Mouse (Mus musculus) liver, postnatal 0 days (tissue): ENCODE data around the gene Olfr616. TPM values are rescaled to one million over a fixed set of nuclear protein-coding genes. Genes with fewer than 3 reads are reported as not detected.
"Not testable (repeated sequence)": the region's sequence is repeated elsewhere in the genome, so short reads cannot be mapped to it uniquely, and the experiment has no call there.

Experiments
- ATAC-seq: fragments of 200-750 bp; cut with Nextera tagmentation; 2 replicates; pipeline ENCODE4 v1.8.0; 2017; ENCODE audit warnings: mild to moderate bottlenecking, moderate library complexity
- DNase-seq: peaks from one replicate; pipeline ENCODE4 v3.0.0-alpha.2; 2016
- H3K27ac ChIP-seq: fragments of 300-500 bp; sonication (generic); 2 replicates; pipeline ENCODE4 v1.5.1; 2014; ENCODE audit warnings: antibody characterized with exemption, moderate library complexity, mild to moderate bottlenecking, low read depth
- H3K27me3 ChIP-seq: fragments of 300-500 bp; sonication (generic); 2 replicates; pipeline ENCODE4 v1.6.1; 2014; ENCODE audit warnings: low read length, control low read depth, mixed read lengths; ENCODE audit not compliant: insufficient read depth
- H3K36me3 ChIP-seq: fragments of 300-500 bp; sonication (generic); replicated peaks from 2 replicates; pipeline ENCODE4 v1.6.1; 2014; ENCODE audit warnings: mild to moderate bottlenecking, control low read depth, low read length, moderate library complexity, mixed read lengths; ENCODE audit not compliant: insufficient read depth
- H3K4me1 ChIP-seq: fragments of 300-500 bp; sonication (generic); 2 replicates; pipeline ENCODE4 v1.6.1; 2014; ENCODE audit warnings: antibody characterized with exemption, mild to moderate bottlenecking, control low read depth; ENCODE audit not compliant: insufficient read depth
- H3K4me2 ChIP-seq: fragments of 300-500 bp; sonication (generic); 2 replicates; pipeline ENCODE4 v1.6.1; 2014; ENCODE audit warnings: low read depth, mild to moderate bottlenecking, low read length, moderate library complexity, mixed read lengths
- H3K4me3 ChIP-seq: fragments of 300-500 bp; sonication (generic); 2 replicates; pipeline ENCODE4 v1.5.1; 2014; ENCODE audit warnings: low read depth, low read length
- H3K9ac ChIP-seq: fragments of 300-500 bp; sonication (generic); replicated peaks from 2 replicates; pipeline ENCODE4 v1.6.1; 2014; ENCODE audit warnings: mild to moderate bottlenecking, moderate library complexity
- H3K9me3 ChIP-seq: fragments of 300-500 bp; sonication (generic); 2 replicates; pipeline ENCODE4 v1.6.1; 2016; ENCODE audit warnings: mild to moderate bottlenecking, control low read depth, low read length, mixed read lengths
- CTCF ChIP-seq: sonication (generic); IDR thresholded peaks from 2 replicates; pipeline ENCODE4 v1.5.1; 2016; ENCODE audit warnings: antibody characterized with exemption, low read depth
- EP300 ChIP-seq: IDR thresholded peaks from 2 replicates; pipeline ENCODE4 v1.6.1; 2016; ENCODE audit warnings: antibody characterized with exemption, low read depth, mild to moderate bottlenecking
- WGBS: fragments of 180-500 bp; shearing (Covaris S2); extraction: QIAGEN DNeasy Blood & Tissue Kit; methylation state at CpG from one replicate; pipeline ENCODE4 v1.1.7; 2014; ENCODE audit not compliant: insufficient replicate concordance; 5-methylcytosine and 5-hydroxymethylcytosine counted together
- microRNA-seq: library from miRNA; unstranded; fragments of <30 nt; microRNA quantifications from one replicate; pipeline ENCODE4, GENCODE M21; 2016
- polyA plus RNA-seq: library from polyadenylated mRNA; unstranded; fragments of >200 nt; fragmentation: Nextera tagmentation; extraction: Ambion mirVana; gene quantifications from 2 replicates; pipeline ENCODE4 v1.2.1, GENCODE M21; 2015

The Olfr616 gene
- polyA plus RNA-seq, 1 experiment from 2014 or later = not detected

DNA sequence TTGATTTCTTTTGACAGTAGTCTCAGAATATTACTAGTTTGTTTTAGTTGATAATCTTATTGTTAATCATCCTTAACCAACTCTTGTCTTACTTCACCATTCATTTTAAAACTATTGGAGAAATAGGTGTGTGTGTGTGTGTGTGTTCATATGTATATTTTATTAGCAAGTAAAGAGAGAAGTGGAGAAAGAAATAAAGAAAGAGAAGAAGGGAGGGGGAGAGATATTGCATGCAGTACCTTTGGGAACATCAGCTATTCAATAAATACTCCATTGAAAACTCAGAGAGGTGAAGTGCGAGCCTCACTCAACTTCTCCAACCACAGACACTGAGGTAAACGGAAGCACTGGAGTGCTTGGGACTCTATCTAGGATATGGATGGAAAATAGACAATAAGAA lies 13.2 kb downstream of the Olfr616 start, which contains the start of gene Olfr615:
TSS of gene Olfr615 (plus strand) at position 301 of the 400 bp plus-strand sequence.
- no peak within 1 kb of the TSS for H3K27ac ChIP-seq
- no peaks in the 10 kb centered on the region for H3K36me3 ChIP-seq
- TF ChIP-seq CTCF (no peak), EP300 (no peak)
- H3K4me3 ChIP-seq = no peak within 1 kb of the TSS
- DNase-seq (no peak), ATAC-seq (no peak)
- 67% methylated on average over 2 of the region's 2 CpGs for WGBS
- H3K27me3 ChIP-seq = no peaks in the 10 kb centered on the region
- no peaks in the 10 kb centered on the region for H3K4me1 ChIP-seq
- no peak within 1 kb of the TSS for H3K4me2 ChIP-seq
- H3K9me3 ChIP-seq = no peaks in the 10 kb centered on the region
- H3K9ac ChIP-seq = no peak within 1 kb of the TSS

DNA sequence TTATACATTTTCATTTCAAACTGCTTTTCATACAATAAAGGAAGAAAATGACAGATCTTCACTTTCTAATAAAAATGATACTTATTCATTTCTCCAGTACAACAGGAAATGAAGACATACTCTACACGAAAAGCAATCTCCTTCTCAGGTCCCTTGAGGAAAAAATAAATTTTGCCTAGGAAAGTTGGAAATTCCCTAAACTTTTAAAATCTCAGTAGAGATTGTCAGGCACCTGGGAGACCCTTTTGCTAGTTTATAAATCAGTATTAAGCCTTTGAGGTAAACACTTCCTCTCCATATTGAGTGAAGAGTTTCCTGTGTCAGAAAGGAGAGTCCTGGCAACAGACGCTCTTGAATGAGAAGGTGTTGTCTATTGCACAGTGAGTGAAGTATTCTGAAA lies 21.2 kb downstream of the Olfr616 start, which contains the start of gene Olfr613:
TSS of gene Olfr613 (plus strand) at position 301 of the 400 bp plus-strand sequence.
- no peak within 1 kb of the TSS for H3K4me3 ChIP-seq
- WGBS = 56% methylated on average over 2 of the region's 2 CpGs
- no peaks in the 10 kb centered on the region for H3K4me1 ChIP-seq
- no peak within 1 kb of the TSS for H3K27ac ChIP-seq
- no peak within 1 kb of the TSS for H3K9ac ChIP-seq
- DNase-seq (no peak), ATAC-seq (no peak)
- H3K36me3 ChIP-seq = no peaks in the 10 kb centered on the region
- no peaks in the 10 kb centered on the region for H3K9me3 ChIP-seq
- no peaks in the 10 kb centered on the region for H3K27me3 ChIP-seq
- no peak within 1 kb of the TSS for H3K4me2 ChIP-seq
- TF ChIP-seq CTCF (no peak), EP300 (no peak)

DNA sequence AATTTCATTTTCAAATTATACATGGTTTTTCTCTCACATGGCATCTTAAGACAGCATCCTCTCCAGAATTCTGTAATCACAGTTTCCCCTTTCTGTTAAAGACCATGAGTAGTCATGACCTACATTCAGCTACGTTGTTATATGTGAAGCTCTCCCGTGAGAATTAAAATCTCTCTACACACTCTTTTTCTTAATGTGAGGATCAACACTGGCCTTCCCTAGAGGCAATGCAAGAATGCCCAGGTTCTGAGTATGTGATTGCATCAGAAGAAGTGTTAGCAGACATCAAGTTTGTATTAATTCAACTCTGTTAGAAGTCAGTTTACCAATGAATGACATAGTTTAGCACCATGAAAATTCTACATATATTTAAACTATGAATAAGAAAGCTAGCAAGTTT lies 26.3 kb downstream of the Olfr616 start, which contains the start of gene Olfr612:
TSS of gene Olfr612 (minus strand) at position 101 of the 400 bp plus-strand sequence.
- not testable (repeated sequence) for H3K27ac ChIP-seq, H3K36me3 ChIP-seq, H3K27me3 ChIP-seq, H3K4me2 ChIP-seq, H3K9ac ChIP-seq, H3K4me1 ChIP-seq, H3K4me3 ChIP-seq, DNase-seq, ATAC-seq, H3K9me3 ChIP-seq
- 76% methylated on average over 2 of the region's 2 CpGs for WGBS

DNA sequence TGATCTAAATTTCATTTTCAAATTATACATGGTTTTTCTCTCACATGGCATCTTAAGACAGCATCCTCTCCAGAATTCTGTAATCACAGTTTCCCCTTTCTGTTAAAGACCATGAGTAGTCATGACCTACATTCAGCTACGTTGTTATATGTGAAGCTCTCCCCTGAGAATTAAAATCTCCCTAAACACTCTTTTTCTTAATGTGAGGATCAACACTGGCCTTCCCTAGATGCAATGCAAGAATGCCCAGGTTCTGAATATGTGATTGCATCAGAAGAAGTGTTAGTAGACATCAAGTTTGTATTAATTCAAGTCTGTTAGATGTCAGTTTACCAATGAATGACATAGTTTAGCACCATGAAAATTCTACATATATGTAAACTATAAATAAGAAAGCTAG lies 48.2 kb downstream of the Olfr616 start, which contains the start of gene Olfr611:
TSS of gene Olfr611 (minus strand) at position 101 of the 400 bp plus-strand sequence.
- DNase-seq, H3K9ac ChIP-seq, ATAC-seq, H3K4me1 ChIP-seq, H3K27me3 ChIP-seq, H3K36me3 ChIP-seq, H3K9me3 ChIP-seq, H3K4me2 ChIP-seq, H3K27ac ChIP-seq, H3K4me3 ChIP-seq: not testable (repeated sequence)
- WGBS = 54% methylated on average over 1 of the region's 1 CpGs

Small RNA genes lying within 50 kb of the gene (microRNA-seq; reads per million reads assigned to microRNA genes)
- gene Gm26506 = not detected

Other genes starting within 250 kb of the Olfr616 start
- gene Olfr598, start 245.6 kb downstream of the Olfr616 start, polyA plus RNA-seq = not detected in 2 replicates
- not detected in 2 replicates for gene Olfr599, start 233.2 kb downstream of the Olfr616 start, polyA plus RNA-seq
- gene Olfr600, start 219.5 kb downstream of the Olfr616 start, polyA plus RNA-seq = not detected in 2 replicates
- not detected in 2 replicates for gene Olfr601, start 206.5 kb downstream of the Olfr616 start, polyA plus RNA-seq
- gene Olfr603, start 183.0 kb downstream of the Olfr616 start, polyA plus RNA-seq = not detected in 2 replicates
- not detected in 2 replicates for gene Usp17lc, start 154.1 kb downstream of the Olfr616 start, polyA plus RNA-seq
- gene Olfr605, start 123.7 kb downstream of the Olfr616 start, polyA plus RNA-seq = not detected in 2 replicates
- not detected in 2 replicates for gene Olfr606, start 120.1 kb downstream of the Olfr616 start, polyA plus RNA-seq
- gene Olfr607, start 105.0 kb downstream of the Olfr616 start, polyA plus RNA-seq = not detected in 2 replicates
- gene Olfr608, start 99.3 kb downstream of the Olfr616 start, polyA plus RNA-seq = not detected in 2 replicates
- not detected in 2 replicates for gene Olfr609, start 71.1 kb downstream of the Olfr616 start, polyA plus RNA-seq
- gene Olfr610, start 57.0 kb downstream of the Olfr616 start, polyA plus RNA-seq = not detected in 2 replicates
- not detected in 2 replicates for gene Olfr611, start 48.3 kb downstream of the Olfr616 start, polyA plus RNA-seq
- not detected in 2 replicates for gene Olfr612, start 26.4 kb downstream of the Olfr616 start, polyA plus RNA-seq
- gene Olfr613, start 21.1 kb downstream of the Olfr616 start, polyA plus RNA-seq = not detected in 2 replicates
- gene Olfr615, start 13.1 kb downstream of the Olfr616 start, polyA plus RNA-seq = not detected in 2 replicates
- not detected in 2 replicates for gene Olfr617, start 3.9 kb upstream of the Olfr616 start, polyA plus RNA-seq
- not detected in 2 replicates for gene Olfr618, start 21.0 kb upstream of the Olfr616 start, polyA plus RNA-seq
- not detected in 2 replicates for gene Olfr619, start 31.4 kb upstream of the Olfr616 start, polyA plus RNA-seq
- gene Olfr620, start 43.4 kb upstream of the Olfr616 start, polyA plus RNA-seq = not detected in 2 replicates
- not detected in 2 replicates for gene Olfr622, start 73.6 kb upstream of the Olfr616 start, polyA plus RNA-seq
- gene Olfr623, start 94.6 kb upstream of the Olfr616 start, polyA plus RNA-seq = not detected in 2 replicates
- 0.01 TPM in 1 of 2 replicates, not detected in the other for gene Olfr624, start 102.0 kb upstream of the Olfr616 start, polyA plus RNA-seq
- gene Olfr625-ps1, start 113.6 kb upstream of the Olfr616 start, polyA plus RNA-seq = not detected in 2 replicates
- not detected in 2 replicates for gene Olfr243, start 145.5 kb upstream of the Olfr616 start, polyA plus RNA-seq
- gene Olfr628, start 161.2 kb upstream of the Olfr616 start, polyA plus RNA-seq = not detected in 2 replicates
- gene Olfr629, start 175.8 kb upstream of the Olfr616 start, polyA plus RNA-seq = 0.07 and 0.09 TPM in 2 replicates
- not detected in 2 replicates for gene Olfr630, start 188.2 kb upstream of the Olfr616 start, polyA plus RNA-seq
- gene Olfr69, start 202.5 kb upstream of the Olfr616 start, polyA plus RNA-seq = 0.04 TPM in 1 of 2 replicates, not detected in the other
- not detected in 2 replicates for gene Olfr68, start 210.6 kb upstream of the Olfr616 start, polyA plus RNA-seq
- gene Olfr67, start 222.7 kb upstream of the Olfr616 start, polyA plus RNA-seq = 0.02 TPM in 1 of 2 replicates, not detected in the other
- gene Hbb-bt, start 244.9 kb upstream of the Olfr616 start, polyA plus RNA-seq = 16,738 and 17,184 TPM in 2 replicates